Mouse (Mus musculus): ENCODE data around the gene Zer1. TPM values are rescaled to one million over a fixed set of nuclear protein-coding genes. Genes with fewer than 3 reads are reported as not detected.

Gene Zer1
- 10 to 100 TPM; 52.2 to 53.4 TPM for polyA plus RNA-seq (2017; shearing (Covaris generic))

DNA sequence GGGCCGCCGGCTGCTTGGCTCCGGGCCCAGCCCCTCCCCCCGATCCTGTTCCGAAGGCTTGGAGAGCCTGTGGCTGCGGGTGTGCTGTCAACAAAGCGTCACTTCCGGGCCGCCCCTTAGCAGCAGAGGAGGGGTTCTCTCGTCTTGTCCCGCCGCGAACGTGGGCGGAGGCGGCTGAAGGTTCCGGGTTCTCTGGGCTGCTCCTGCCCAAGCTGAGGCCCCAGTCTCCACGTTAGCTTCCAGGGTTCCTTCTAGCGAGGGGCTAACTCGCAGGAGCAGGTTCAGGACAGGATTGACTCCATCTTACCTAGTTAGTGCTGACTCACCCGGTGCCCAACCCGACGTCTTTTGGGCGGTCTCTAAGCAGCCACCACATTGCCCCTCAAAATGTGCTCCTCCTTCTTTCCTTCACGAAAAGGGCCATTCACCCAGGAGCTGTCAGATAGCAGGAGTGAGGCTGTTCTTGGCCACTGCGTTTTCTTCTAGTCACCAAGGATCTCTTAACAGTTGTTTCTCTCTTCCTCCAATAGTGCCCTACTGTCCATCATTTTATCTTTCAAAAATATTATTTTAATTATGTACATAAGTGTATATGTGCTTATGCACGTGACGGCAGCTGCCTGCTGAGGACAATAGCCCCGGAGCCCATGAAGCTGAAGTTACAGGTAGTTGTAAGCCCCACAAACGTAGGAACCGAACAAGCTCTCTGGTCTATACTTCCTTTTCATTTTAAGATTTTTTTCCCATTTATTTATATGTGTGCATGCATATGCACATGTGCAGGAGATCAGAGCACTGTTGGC lies at the start of gene Zer1:
TSS of gene Zer1 (minus strand) at position 114 of the 803 bp plus-strand sequence.

GRCm38 (mm10) chr2:30171371-30171996 lies 47.1 kb upstream of the Zer1 start, which contains the start of gene Endog:
Gene Endog (plus strand): TSS chr2:30171493.

DNA sequence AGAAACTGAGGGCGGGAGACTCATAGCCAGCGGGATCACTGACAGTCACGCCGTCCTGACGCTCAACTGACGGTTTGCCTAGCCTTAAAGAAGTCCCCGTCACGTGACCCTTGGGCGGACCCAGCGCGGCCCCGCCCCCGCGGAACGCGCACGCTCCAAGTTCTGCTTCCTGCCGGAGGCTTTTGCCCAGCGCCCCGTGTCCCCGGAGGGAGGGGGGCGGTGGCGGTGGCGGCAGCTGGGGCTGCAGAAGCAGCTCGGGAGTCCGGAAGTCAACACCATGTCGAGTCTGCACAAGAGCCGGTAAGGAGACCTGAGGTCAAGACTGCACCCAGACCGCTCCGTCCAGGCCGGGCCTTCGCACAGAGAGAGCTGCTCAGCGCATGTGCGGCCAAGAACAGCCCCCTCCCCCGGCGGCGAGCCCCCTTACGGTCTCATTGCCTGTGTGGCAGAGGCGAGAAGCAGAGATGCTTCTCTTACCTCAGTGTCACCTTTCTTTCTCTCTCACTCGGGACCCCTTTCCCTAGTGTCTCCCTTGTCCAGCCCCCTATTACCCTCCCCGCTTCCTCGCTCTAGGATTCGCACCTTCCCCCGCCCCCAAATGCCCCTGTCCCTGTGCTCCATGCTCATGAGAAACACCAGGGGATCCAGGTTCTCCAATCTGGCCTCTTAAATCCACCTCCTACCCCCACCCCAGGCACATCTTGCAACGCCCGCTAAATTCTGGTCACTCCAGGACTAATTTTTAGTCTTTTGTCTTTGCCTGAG lies 9.4 kb upstream of the Zer1 start, which contains the start of gene Tbc1d13:
TSS of gene Tbc1d13 (plus strand) at position 134 of the 765 bp plus-strand sequence.

GRCm38 (mm10) chr2:30093471-30094207 lies 30.7 kb downstream of the Zer1 start, which contains the start of gene Zdhhc12:
Gene Zdhhc12 (minus strand): TSS chr2:30093648.

GRCm38 (mm10) chr2:30077502-30078348 lies 46.7 kb downstream of the Zer1 start, which contains the start of gene Pkn3:
Gene Pkn3 (plus strand): TSS chr2:30077684.

GRCm38 (mm10) chr2:30057223-30057904 lies 67.0 kb downstream of the Zer1 start, which contains the start of gene Set:
Gene Set (plus strand): TSS chr2:30057378.

GRCm38 (mm10) chr2:30048699-30049388 lies 75.5 kb downstream of the Zer1 start, which contains the start of gene Wdr34:
Gene Wdr34 (minus strand): TSS chr2:30048881.

Other genes starting within 250 kb of the Zer1 start
- gene Odf2, start 235.4 kb downstream of the Zer1 start, polyA plus RNA-seq (2017; shearing (Covaris generic)): 10 to 100 TPM; 65.1 to 70.0 TPM
- gene Gle1, start 189.2 kb downstream of the Zer1 start, polyA plus RNA-seq (2017; shearing (Covaris generic)): 10 to 100 TPM; 53.6 to 55.7 TPM
- gene Sptan1, start 159.0 kb downstream of the Zer1 start, polyA plus RNA-seq (2017; shearing (Covaris generic)): 10 to 100 TPM; 65.7 to 97.2 TPM
- 1 to 10 TPM in 1 of 2 experiments, under 1 TPM in 1; 0.93 to 1.4 TPM for gene Wdr34, start 75.7 kb downstream of the Zer1 start, polyA plus RNA-seq (2017; shearing (Covaris generic))
- 100 to 1,000 TPM; 308 to 386 TPM for gene Set, start 67.2 kb downstream of the Zer1 start, polyA plus RNA-seq (2017; shearing (Covaris generic))
- under 1 TPM; 0.43 to 0.75 TPM for gene Pkn3, start 46.9 kb downstream of the Zer1 start, polyA plus RNA-seq (2017; shearing (Covaris generic))
- gene Zdhhc12, start 30.9 kb downstream of the Zer1 start, polyA plus RNA-seq (2017; shearing (Covaris generic)): 10 to 100 TPM; 29.0 to 33.8 TPM
- gene Tbc1d13, start 9.2 kb upstream of the Zer1 start, polyA plus RNA-seq (2017; shearing (Covaris generic)): 1 to 10 TPM; 6.2 to 7.8 TPM
- gene Endog, start 46.9 kb upstream of the Zer1 start, polyA plus RNA-seq (2017; shearing (Covaris generic)): 10 to 100 TPM; 15.3 to 20.4 TPM
- 10 to 100 TPM; 27.5 to 36.4 TPM for gene Spout1, start 53.9 kb upstream of the Zer1 start, polyA plus RNA-seq (2017; shearing (Covaris generic))
- gene Kyat1, start 81.3 kb upstream of the Zer1 start, polyA plus RNA-seq (2017; shearing (Covaris generic)): 10 to 100 TPM in 1 of 2 experiments, 1 to 10 TPM in 1; 9.9 to 10.6 TPM
- 1 to 10 TPM; 7.7 to 9.7 TPM for gene Lrrc8a, start 113.1 kb upstream of the Zer1 start, polyA plus RNA-seq (2017; shearing (Covaris generic))
- gene Gm28035, start 116.0 kb upstream of the Zer1 start, polyA plus RNA-seq (2017; shearing (Covaris generic)): 1 to 10 TPM; 2.3 to 4.6 TPM
- 1 to 10 TPM; 4.9 to 8.1 TPM for gene Phyhd1, start 141.6 kb upstream of the Zer1 start, polyA plus RNA-seq (2017; shearing (Covaris generic))
- not detected for gene Gm28038, start 156.5 kb upstream of the Zer1 start, polyA plus RNA-seq (2017; shearing (Covaris generic))
- 10 to 100 TPM; 15.1 to 17.4 TPM for gene Dolk, start 161.7 kb upstream of the Zer1 start, polyA plus RNA-seq (2017; shearing (Covaris generic))
- 10 to 100 TPM; 16.5 to 22.0 TPM for gene Nup188, start 161.8 kb upstream of the Zer1 start, polyA plus RNA-seq (2017; shearing (Covaris generic))
- 100 to 1,000 TPM; 116 to 126 TPM for gene Sh3glb2, start 234.8 kb upstream of the Zer1 start, polyA plus RNA-seq (2017; shearing (Covaris generic))
- 10 to 100 TPM in 1 of 2 experiments, 1 to 10 TPM in 1; 4.9 to 12.4 TPM for gene Miga2, start 239.6 kb upstream of the Zer1 start, polyA plus RNA-seq (2017; shearing (Covaris generic))